Mouse (Mus musculus) spleen, adult 2 months (tissue): ENCODE results near the gene Cep164.

ENCODE experiments used
- CTCF ChIP-seq: fragments of 200-500 bp; IDR thresholded peaks from 2 replicates; pipeline ENCODE4 v1.5.1; 2011; ENCODE audit warnings: mild to moderate bottlenecking, inconsistent platforms; ENCODE audit not compliant: insufficient read depth, insufficient read length, insufficient replicate concordance; ENCODE audit errors: extremely low read depth
- POLR2A ChIP-seq: fragments of 200-500 bp; IDR thresholded peaks from 2 replicates; pipeline ENCODE4 v1.6.1; 2011; ENCODE audit warnings: low read depth, low read length, inconsistent platforms

GRCm38 (mm10) chr9:45833461-45833860, 5.0 kb upstream of the Cep164 start:
- TF ChIP-seq POLR2A (no peak), CTCF (no peak)
